Mouse (Mus musculus): ENCODE measurements at regions not wholly inside any gene's neighbourhood (a gene's known extent, or its start where the extent isn't known, plus 50 kb on each side); places are given as distances from the start of the nearest gene placed in this dataset.

GRCm38 (mm10) chr17:9529340-9529739 is 107.5 kb downstream of the Gm17728 start:
- TF ChIP-seq CTCF (IDR thresholded peaks at IDR 0.05; ENCODE audit: insufficient read depth, low read length) (no peak), POLR2A (IDR thresholded peaks at IDR 0.05; ENCODE audit: borderline replicate concordance, extremely low read depth, low read depth, low read length) (no peak)

All from lung, adult 2 months (tissue).